Mouse (Mus musculus) MN1 (cell line): ENCODE measurements around the gene Tsfm.
A peak's percentile ranks its signal among the peaks of the same experiment; 100 is the strongest.

Experiments
- DNase-seq: peaks from one replicate; pipeline ENCODE4 v3.0.0-alpha.2; 2016; ENCODE audit warnings: low spot score

Tsfm gene

DNA sequence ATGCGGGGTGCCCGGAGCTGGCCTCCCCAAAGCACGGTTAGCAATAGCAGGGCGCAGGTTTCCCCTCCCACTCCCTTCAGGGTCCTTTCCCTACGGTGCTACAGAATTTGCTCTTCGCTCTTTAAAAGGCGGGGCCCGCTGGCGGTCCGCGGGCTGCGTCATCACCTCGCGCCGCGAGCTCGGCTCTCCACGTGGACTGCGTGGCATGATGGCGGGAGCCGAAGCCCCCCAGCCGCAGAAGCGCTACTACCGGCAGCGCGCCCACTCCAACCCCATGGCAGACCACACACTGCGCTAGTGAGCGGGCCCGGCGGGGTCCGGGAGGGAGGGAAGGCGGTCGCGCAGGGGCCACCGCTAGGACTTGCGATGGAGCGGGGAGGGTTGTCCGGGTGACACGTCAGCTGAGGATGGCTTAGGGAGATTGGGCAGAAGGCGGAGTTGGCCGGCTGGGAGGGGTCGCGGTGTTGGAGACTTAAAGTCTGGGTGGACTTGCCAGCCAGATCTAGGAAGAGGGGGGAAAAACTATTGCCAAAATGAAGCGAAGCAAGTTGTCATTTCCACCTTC lies 11.2 kb upstream of the Tsfm start:
- DNase-seq: peak; percentile 98

DNA sequence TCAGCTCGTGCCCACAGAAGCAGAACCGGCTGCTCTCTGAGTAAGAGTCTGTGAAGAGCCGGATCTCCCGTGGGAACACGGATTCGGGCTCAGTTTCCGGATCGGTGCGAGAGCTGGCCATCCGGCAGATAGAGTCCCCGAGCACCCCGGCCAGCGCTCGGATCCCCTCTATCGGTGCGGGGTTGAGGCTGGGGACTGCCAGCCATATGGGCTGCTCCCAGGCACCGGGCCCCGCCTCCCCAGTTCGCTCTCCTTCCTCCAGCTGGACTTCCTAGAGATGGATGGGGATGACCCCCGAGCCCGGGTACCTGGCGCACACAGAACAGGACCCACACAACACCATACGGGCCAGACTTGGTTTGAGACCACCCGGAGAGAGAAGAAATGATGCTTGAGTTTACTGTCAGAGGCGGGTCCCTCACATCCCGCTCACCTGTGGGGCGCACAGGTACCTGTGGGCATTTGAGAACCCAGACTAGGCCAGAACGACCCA lies 10.7 kb upstream of the Tsfm start, which contains the start of the genes Mettl1 and Eef1akmt3:
Mettl1 (plus strand) TSS at position 141 of the 493 bp plus-strand sequence.
Eef1akmt3 (minus strand) TSS at position 240 of the 493 bp plus-strand sequence.
- DNase-seq: peak; percentile 78

DNA sequence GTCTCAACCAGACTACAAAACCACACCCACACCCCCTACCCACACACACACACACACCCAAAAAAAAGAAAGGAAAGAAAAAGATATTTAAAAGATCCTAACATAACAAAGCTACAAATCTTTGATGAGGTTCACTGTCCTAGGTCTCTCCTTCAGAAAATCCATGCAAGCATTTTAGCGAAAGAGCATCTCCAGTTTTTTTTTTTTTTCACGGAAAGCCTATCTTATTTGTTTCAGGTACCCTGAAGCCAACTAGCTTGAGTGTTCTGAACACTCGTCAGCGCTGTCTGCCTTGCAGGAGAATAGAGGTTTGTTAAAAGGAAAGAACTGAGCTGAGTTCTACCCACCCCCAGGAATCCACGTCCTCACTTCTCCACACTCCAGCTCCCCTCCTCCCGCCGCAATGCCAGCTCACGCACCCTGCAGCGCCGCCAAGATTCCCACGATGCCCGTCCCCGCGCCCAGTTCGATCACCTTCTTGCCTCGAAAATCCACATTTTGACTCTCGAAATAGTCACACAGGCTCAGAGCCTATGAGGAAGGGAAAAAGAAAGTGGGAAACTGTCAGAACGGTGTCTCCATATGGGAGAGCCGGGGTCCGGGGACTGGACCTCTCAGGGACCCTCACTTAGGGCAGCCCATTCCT lies 10.1 kb upstream of the Tsfm start:
- peak; percentile 69 for DNase-seq

DNA sequence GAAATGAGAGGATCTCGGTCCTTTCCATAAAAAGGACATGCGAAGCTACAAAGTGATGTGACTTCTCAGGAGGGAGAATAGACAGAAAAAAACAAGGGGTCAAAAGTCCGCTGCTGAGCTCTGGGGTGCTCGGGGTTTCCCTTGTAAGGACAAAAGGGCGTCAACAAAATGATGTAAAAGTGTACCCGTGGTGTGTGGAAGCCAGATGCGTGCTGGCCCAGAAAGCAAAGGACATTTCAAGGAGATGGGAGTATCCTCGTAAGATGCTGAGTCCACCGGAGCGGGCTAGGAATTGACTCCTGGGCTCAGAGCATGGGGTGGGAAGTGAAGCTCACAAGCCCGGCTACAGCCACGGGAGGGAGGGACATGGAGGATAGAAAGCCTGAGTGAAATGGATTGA lies 7.0 kb upstream of the Tsfm start:
- DNase-seq: no peak

DNA sequence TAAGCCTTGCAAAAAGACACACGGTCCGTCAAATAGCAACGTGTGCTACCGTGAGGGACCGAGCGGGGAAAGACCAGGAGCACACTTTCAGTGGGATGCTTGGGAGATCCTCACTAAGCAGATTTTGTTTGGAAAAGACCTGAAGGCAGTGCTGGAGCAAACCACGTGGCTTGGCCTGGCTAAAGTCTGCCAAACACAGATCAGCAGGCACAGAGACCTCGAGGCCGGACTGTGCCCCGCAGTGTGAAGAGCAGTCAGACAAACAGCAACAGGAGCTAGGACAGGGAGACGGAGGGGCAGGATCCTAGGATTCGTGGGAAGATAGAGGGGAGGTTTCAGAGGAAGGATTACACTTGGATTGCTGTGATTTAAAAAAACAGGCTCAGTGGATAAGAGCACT lies 5.6 kb upstream of the Tsfm start:
- no peak for DNase-seq

DNA sequence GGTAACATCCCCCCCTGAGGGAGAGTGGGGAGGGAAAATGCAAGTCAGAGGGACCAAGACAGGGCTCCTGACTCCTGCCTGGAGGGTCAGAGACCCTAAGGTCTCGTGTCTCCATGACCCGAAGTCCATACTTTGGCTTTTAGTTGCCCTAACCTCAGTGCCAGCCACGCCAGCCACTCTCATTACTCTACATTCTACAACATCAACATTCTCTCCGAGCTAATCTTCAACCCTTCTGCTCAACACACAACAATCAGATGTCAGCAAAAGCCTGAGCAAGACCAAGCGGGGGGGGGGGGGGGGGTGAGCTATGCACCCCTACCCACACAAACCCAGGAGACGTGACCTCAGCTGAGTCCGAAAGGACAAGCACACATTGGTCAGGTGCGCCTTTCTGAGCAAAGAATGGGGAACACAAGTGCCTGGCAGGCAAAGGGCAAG lies 2.7 kb upstream of the Tsfm start:
- DNase-seq: no peak

DNA sequence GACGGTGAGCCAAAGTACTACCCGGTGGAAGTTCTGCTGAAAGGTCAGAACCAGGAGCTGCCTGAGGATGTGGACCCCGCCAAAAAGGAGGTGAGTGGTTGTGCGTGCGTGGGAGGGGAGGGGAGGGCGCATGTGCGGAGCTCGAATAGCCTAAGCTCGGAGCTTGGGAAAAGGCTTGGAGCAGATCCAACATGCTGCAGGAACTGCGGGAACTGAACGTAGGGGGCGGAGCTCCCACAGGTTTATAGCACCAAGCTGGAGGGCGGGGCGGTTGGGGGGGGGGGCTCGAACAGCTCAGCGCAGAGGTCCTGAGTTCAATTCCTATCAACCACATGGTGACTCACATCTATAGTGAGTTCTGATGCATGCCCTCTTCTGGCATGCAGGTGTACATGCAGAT lies 12.2 kb downstream of the Tsfm start:
- DNase-seq: no peak

DNA sequence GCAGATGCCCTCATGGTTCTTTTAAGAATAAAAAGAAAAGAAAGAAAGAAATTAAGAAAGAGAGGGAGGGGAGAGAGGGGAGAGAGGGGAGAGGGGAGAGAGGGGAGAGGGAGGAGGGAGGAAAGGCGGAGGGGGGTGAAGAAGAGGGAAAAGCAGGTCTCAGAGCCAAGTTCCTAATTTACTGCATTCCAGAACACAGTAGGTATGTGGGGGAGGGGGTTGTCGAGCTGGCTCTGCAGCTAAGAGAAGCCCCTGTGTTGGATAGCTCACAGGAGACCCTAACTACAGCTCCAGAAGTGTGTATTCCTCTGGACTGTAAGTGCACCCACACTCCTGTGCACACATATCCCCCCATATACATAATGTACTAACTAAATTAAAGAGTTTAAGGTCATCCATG lies 13.6 kb downstream of the Tsfm start:
- DNase-seq: no peak

DNA sequence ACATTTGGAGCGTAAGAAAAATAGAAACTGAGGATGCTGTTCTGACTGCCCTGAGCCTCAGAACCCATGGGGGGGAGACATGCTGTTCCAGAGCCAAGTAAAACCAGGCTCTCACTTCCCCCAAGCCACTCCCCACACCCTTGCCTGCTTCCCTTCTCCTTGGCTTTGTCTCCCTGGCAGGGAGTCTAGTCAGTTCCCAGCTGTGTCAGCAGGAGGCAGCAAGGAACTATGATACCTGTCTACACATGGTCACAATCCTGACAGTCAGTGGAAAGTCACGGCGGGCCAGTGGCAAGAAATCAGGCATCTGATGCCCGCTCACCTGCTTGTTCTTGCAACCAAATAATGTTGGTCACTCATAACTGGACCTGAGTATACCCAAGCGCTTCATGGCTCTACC lies 14.2 kb downstream of the Tsfm start:
- DNase-seq: peak; percentile 67

DNA sequence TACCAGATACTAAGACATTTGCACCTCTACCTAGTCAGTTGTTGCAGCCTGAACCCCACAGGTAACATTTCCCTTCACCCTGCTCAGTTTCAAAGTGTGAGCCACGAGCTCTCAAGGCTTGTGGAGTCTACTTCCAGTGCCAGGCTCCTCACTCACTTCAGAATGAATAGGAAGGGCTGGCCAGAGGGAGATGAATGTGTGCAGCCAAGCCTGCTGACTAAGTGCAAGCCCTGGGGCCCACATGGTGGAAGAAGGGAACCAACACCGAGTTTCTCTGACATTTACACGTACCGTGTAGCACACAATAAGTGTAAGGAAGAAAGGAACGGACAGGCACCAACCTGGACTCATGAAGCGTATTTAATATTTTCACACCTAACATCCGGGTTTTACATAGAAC lies 26.8 kb downstream of the Tsfm start:
- no peak for DNase-seq

DNA sequence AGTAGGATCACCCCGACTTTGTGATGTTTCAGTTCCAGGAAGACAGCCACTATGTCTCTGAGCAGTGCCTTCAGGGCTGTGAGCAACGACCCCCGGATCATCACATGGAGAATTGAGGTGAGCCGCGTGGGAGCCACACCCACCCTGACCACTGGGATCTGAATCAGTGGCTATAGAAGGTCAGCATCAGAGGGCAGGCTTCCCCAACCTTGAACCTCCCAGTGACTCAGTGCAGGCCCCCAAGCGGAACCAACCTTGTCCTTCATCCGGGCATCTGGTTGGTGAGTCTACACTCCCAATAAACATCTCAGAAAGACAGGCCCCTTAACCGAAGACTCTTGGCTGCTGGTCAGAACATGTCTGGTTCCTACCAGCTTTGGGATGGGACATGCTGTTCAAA lies 27.3 kb downstream of the Tsfm start:
- DNase-seq: no peak

DNA sequence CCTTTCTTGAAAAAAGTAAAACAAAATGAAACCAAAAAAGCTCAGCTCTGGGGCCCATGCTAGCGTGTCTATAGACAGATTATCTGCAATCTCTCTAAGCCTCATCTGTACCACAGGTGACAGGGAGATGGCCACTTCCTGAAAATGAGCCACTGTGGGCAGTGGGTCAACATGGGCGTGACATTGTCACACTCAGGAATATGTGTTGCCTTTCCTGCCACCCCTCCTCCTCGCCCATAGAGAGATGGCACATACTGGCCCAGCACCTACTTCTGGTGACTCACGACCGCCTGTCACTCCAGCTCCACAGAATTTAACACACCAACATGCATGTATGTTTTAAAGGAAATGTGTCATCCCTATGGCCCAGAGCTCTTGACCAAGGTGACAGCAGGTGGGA lies 27.9 kb downstream of the Tsfm start:
- no peak for DNase-seq

DNA sequence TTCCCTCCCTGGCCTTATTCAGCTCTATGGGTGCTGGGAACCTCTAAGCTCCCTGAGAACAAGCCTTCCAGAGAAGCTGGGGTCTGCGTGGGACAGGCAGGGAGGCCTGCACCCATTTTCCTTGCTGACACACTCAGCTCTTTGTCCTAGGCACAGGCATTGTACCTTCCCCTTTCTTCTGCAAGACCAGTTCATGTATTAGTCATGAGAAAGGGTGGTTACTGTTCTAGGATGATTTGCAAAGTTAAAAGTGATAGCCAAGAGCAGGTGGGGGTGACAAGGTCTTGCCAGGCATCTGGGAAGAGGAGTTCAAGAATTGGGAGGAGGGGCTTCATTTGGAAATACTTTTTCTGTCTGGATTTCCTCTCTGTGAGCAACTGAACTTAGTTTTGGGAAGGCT lies 28.6 kb downstream of the Tsfm start:
- DNase-seq: no peak

DNA sequence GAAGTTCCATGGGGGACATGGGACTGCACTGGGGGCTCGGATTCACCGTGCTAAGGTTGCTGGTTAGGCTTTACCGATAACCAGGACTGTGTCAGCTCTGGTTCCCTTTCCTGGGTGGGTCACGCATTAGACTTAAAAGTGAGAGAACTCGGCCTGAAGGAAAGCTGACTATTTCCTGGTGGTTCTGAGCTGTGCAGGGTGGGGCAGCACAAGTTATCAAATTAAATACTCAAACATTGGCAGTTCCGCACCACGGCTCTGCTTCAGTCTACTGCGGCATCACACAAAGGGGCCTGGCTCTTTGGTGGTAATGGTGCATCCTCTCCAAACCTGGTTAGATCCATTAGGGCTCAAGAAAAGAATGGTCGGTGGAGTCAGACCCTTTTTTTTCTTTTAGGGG lies 29.3 kb downstream of the Tsfm start:
- DNase-seq: no peak

DNA sequence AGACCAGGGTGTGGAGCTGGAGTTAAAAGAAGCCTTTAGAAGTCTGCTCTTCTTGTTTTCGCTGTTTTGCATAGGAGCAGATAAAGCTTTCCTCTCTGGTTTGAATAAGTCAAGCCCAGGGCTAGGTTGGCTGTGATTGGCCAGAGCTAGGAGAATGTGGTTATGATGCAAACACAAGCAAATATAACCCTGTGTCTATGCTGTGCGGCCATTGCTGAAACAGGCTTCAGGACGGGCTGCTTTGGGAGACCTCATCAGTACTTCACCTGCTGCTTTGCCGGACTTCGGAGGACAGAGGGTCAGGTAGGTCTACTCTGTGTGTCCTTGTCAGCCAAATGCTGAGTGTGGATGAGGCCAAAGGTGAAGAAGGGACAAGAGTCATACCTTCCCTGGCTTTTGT lies 30.1 kb downstream of the Tsfm start, which contains the start of gene Avil:
Avil (plus strand) TSS at position 181 of the 400 bp plus-strand sequence.
- DNase-seq: no peak

DNA sequence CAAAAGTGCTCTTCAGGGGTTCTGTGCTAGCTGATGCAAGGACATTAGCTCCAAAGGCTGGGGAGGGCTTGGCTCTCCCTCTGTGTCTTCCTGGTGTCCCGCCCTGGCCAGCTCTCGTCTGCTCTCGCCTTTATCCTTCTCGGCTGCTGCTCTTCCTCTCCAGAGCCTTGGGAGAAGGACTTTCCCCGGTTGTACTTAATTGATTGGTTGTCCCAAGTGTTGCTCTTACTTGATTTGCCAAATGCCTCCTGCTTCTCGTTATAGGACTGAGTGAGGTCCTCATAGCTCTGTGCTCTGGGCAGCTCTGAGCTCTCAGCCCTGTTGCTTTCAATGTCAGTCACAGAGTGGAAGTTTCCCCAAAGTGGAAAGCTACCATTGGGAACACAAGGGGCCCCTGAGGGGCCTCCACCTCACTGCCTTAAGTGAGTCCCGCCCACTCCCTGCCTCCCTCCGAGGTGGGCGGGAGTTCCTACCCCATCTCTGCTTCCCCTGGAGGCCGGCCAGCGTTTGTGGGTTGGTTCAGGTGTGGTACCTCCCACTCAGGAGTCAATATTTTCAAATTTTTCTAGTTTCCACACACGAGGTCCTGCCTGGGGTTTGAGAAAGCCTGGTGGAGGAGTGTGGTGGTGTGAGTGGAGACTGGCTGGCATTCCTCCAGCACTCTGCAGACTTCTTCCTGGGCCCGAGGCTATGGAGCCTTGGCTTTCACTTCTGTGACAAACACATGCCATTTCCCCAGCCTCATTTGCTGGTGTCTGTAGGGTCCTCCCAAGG lies 33.1 kb downstream of the Tsfm start:
- peak; percentile 48 for DNase-seq

DNA sequence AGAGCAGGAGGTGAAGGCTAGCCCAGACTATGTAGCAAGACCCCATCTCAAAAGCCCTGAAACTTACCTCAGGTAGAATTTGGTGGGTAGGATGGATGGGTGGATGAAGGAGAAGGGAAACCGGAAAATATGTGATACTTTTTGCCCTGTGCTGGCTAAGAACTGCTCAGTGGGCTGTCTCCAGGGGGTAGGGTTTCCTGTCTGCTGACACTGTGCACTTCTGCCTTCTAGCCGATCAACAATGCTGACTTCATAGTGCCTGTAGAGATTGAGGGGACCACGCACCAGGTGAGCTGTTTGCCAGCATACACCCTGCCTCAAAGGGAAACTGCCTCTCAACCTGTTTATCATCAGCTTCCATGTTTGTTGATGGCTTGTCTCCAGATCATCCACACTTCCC lies 37.0 kb downstream of the Tsfm start:
- no peak for DNase-seq

DNA sequence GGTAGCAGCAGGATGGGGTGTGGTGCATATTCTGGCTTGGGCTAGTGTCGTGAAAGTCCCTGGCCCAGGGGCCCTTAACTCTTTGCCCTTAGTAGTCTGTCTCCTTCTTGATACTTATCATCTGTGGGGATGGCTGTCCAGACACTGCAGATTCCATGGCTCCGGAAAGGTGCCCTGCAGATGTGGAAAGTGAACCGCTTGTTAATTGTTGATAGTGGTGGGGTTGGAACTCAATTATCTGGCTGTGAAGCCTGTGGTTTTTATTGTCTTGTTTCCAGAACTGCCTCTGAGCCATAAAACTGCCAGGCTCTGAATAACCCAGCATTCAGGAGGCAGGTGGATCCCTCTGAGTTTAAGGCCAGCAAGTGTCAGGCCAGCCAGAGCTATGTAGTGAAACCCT lies 39.0 kb downstream of the Tsfm start:
- DNase-seq: peak; percentile 74

DNA sequence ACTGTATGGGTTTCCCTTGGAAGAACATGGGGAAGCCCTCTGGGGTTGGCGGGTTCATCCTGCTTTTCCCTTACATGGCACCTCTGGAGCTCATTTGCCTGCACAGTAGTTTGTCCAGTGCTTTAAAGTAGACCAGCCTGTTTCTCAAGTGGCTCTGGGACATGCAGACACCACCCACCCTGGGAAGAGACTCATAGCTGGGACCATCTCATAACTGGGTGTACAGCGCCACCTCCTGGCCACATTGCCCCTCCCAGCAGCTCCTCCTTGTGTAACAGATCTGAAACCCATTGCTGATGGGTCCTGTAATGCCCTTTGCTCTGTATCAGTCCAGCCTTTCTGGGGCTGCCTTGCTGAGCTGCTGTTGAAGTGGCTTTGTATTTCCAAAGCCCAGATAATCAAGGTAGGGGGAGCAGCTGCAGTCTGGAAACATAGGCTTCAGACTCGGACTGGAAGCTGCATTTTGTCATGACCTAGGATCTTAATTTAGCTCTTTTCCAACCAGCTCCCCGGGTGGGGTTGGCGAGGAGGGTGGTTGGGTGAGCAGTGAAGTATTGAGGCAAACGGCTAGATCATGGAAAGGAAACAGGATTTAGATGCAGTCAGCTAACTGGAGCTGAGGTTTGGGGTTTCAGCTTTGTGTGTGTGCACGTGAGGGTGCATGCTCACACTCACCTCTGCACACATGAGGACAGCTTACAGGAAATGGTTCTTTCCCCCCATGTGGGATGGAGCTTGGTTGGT lies 40.2 kb downstream of the Tsfm start:
- DNase-seq: peak; percentile 95

DNA sequence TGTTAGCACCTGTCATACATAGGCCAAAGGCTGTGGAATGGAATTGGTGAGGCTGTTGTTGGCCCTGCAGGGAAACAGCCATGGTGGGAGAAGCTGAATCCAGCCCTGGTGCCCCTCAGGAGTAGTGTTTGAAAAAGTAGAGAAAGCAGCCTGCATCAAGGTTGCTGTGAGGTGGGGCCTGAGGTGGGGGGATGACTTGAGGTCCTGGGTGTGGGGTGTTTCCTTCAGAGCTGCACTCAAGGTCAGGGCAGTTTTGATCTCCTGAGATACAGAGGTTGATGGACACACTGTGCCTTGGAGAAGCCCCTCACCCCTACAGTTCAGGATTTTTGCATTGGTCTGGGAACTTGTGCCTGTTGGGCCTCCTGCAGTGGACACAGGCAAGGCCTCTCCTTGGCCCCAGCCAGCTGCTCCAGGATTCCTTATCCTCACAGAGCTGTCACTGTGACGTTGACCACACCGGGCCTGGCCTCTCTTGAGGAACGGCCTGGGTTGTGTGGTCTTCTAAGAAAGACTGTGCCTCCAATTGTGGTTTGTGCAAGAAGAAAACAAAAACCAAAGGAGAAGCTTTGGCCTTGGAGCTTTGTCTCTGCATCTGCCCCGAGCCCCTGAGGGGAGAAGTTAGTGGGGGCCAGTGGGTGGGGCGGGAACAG lies 42.0 kb downstream of the Tsfm start:
- peak; percentile 87 for DNase-seq

DNA sequence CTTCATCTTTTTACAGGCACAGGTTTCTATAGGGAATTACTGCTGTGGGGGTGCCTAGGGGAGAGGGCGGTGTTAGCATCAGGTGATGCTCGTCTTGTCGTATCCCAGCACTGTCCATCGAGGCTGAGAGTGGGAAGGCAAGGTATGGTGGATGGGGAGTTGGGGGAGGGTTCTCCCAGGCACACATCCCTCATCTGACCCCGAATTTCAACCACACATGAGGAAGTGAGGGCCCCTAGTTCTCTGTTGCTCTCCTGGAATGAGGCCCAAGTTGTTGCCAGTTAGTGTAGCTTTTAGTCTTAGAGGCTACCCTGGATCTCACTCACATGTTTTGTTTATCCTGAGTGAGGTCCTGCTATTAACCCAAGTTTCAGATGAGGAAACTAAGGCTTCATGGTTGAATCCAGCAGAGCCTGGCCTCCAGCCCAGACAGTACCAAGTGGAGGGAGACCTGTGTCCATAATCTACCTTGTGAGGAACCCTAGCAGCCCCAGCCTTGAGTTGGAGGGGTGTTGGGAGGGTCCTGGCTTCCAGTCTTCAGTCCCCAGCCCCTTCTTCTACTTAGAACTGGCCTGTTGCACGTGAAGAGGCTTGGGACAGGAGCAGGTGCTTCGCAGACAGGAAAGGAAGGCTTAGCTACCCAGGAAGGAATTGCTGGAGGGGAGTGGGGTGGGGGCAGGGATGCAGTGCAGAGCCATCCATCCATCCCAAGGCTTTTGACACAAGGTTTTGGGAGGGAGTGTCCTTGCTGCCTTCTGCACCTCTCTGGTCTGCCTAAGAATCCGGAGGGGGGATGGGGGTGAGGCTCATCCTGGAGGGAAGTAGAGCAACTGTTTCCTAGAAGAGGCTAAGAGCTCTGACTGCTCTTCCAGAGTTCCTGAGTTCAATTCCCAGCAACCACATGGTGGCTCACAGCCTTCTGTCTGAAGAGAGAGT lies 43.2 kb downstream of the Tsfm start:
- no peak for DNase-seq
